Mouse (Mus musculus) forebrain, embryonic 16.5 days (tissue): Measurements from ENCODE around the gene Tex29. TPM values are rescaled to one million over a fixed set of nuclear protein-coding genes. Genes with fewer than 3 reads are reported as not detected.

Experiments
- ATAC-seq: fragments of 200-750 bp; cut with Nextera tagmentation; 2 replicates; pipeline ENCODE4 v1.8.0; 2017; ENCODE audit warnings: mild to moderate bottlenecking, moderate library complexity
- H3K27ac ChIP-seq: fragments of 300-500 bp; sonication (generic); 2 replicates; pipeline ENCODE4 v1.5.1; 2014; ENCODE audit warnings: low read length, control low read depth
- H3K27me3 ChIP-seq: fragments of 300-500 bp; sonication (generic); replicated peaks from 2 replicates; pipeline ENCODE4 v1.6.1; 2014; ENCODE audit warnings: low read length; ENCODE audit not compliant: control insufficient read depth, insufficient read depth
- H3K36me3 ChIP-seq: fragments of 300-500 bp; sonication (generic); 2 replicates; pipeline ENCODE4 v1.6.1; 2014; ENCODE audit not compliant: control insufficient read depth, insufficient read depth
- H3K4me1 ChIP-seq: fragments of 300-500 bp; sonication (generic); replicated peaks from 2 replicates; pipeline ENCODE4 v1.6.1; 2014; ENCODE audit warnings: low read length; ENCODE audit not compliant: control insufficient read depth, insufficient read depth
- H3K4me2 ChIP-seq: fragments of 300-500 bp; sonication (generic); 2 replicates; pipeline ENCODE4 v1.6.1; 2014; ENCODE audit warnings: mild to moderate bottlenecking, low read length, control low read depth
- H3K4me3 ChIP-seq: fragments of 300-500 bp; sonication (generic); replicated peaks from 2 replicates; pipeline ENCODE4 v1.5.1; 2014; ENCODE audit warnings: mild to moderate bottlenecking, low read length, control low read depth
- H3K9ac ChIP-seq: fragments of 300-500 bp; sonication (generic); replicated peaks from 2 replicates; pipeline ENCODE4 v1.6.1; 2014; ENCODE audit warnings: low read depth, low read length, control low read depth
- H3K9me3 ChIP-seq: fragments of 300-500 bp; sonication (generic); 2 replicates; pipeline ENCODE4 v1.6.1; 2016; ENCODE audit warnings: low read length; ENCODE audit not compliant: control insufficient read depth
- WGBS: fragments of 180-500 bp; shearing (Covaris S2); extraction: QIAGEN DNeasy Blood & Tissue Kit; methylation state at CpG from one replicate; pipeline ENCODE4 v1.1.7; 2014; 5-methylcytosine and 5-hydroxymethylcytosine counted together
- polyA plus RNA-seq: library from polyadenylated mRNA; unstranded; fragments of >200 nt; fragmentation: Nextera tagmentation; extraction: Ambion mirVana; gene quantifications from 2 replicates; pipeline ENCODE4 v1.2.1, GENCODE M21; 2015

The Tex29 gene
- 0.52 and 0.66 TPM in 2 replicates for polyA plus RNA-seq

GRCm38 (mm10) chr8:11840174-11840573, at the start of gene Tex29:
Tex29 (plus strand) TSS chr8:11840474.
- Histone ChIP-seq H3K4me2 (no peak within 1 kb of the TSS), H3K4me3 (no peak within 1 kb of the TSS), H3K27me3 (no peaks in the 10 kb centered on the region), H3K9me3 (no peaks in the 10 kb centered on the region), H3K9ac (no peak within 1 kb of the TSS), H3K27ac (peak within 1 kb of the TSS; percentile 81), H3K36me3 (no peaks in the 10 kb centered on the region), H3K4me1 (peaks cover 24% of the 10 kb centered on the region)
- WGBS = 92% methylated on average over 5 of the region's 5 CpGs
- ATAC-seq = no peak

GRCm38 (mm10) chr8:11794956-11795355, 45.3 kb upstream of the Tex29 start:
- ATAC-seq = no peak
- Histone ChIP-seq H3K9ac (no peak overlapping the region), H3K36me3 (peaks cover 10% of the 10 kb centered on the region; the same call in 1 of the 2 replicates), H3K27me3 (no peaks in the 10 kb centered on the region), H3K4me3 (no peak overlapping the region), H3K4me2 (no peak overlapping the region), H3K4me1 (peaks cover 14% of the 10 kb centered on the region), H3K9me3 (no peaks in the 10 kb centered on the region), H3K27ac (no peak overlapping the region)

- Histone ChIP-seq H3K27me3 (no peaks in the 10 kb centered on the region), H3K9me3 (no peaks in the 10 kb centered on the region), H3K4me2 (no peak overlapping the region), H3K4me1 (peaks cover 14% of the 10 kb centered on the region), H3K36me3 (peaks cover 10% of the 10 kb centered on the region; the same call in 1 of the 2 replicates), H3K4me3 (no peak overlapping the region), H3K9ac (no peak overlapping the region), H3K27ac (no peak overlapping the region)
- 85% methylated on average over 8 of the region's 8 CpGs for WGBS
- ATAC-seq = no peak
These were observed 43.1 kb upstream of the Tex29 start for GRCm38 (mm10) chr8:11797128-11797527.

GRCm38 (mm10) chr8:11797729-11798479, 42.4 kb upstream of the Tex29 start:
- Histone ChIP-seq H3K4me2 (no peak overlapping the region), H3K27me3 (no peaks in the 10 kb centered on the region), H3K9ac (no peak overlapping the region), H3K4me3 (no peak overlapping the region), H3K4me1 (peaks cover 14% of the 10 kb centered on the region), H3K9me3 (no peaks in the 10 kb centered on the region), H3K36me3 (peaks cover 4% of the 10 kb centered on the region; the same call in 1 of the 2 replicates), H3K27ac (0 out of 2 replicates have a peak overlapping the region, but pooled peaks have one; percentile 9)
- WGBS = 73% methylated on average over 14 of the region's 14 CpGs
- peak; percentile 42; the same call in 1 of the 2 replicates for ATAC-seq

- Histone ChIP-seq H3K27me3 (no peaks in the 10 kb centered on the region), H3K4me1 (peaks cover 14% of the 10 kb centered on the region), H3K4me3 (no peak overlapping the region), H3K27ac (no peak overlapping the region), H3K9me3 (no peaks in the 10 kb centered on the region), H3K9ac (no peak overlapping the region), H3K36me3 (no peaks in the 10 kb centered on the region), H3K4me2 (no peak overlapping the region)
- 89% methylated on average over 4 of the region's 4 CpGs for WGBS
- ATAC-seq = no peak
These were observed 41.8 kb upstream of the Tex29 start for GRCm38 (mm10) chr8:11798480-11798867.

- H3K4me2 ChIP-seq = no peak overlapping the region
- no peaks in the 10 kb centered on the region for H3K36me3 ChIP-seq
- H3K27ac ChIP-seq = no peak overlapping the region
- H3K9me3 ChIP-seq = no peaks in the 10 kb centered on the region
- H3K4me1 ChIP-seq = peaks cover 14% of the 10 kb centered on the region
- no peak overlapping the region for H3K9ac ChIP-seq
- H3K27me3 ChIP-seq = no peaks in the 10 kb centered on the region
- H3K4me3 ChIP-seq = no peak overlapping the region
- 90% methylated on average over 3 of the region's 3 CpGs for WGBS
- ATAC-seq = no peak
These were observed 41.2 kb upstream of the Tex29 start for GRCm38 (mm10) chr8:11799098-11799497.

- Histone ChIP-seq H3K4me1 (peaks cover 9% of the 10 kb centered on the region), H3K4me2 (no peak overlapping the region), H3K36me3 (peaks cover 7% of the 10 kb centered on the region; the same call in 1 of the 2 replicates), H3K27ac (no peak overlapping the region), H3K9me3 (no peaks in the 10 kb centered on the region), H3K27me3 (no peaks in the 10 kb centered on the region), H3K4me3 (no peak overlapping the region), H3K9ac (no peak overlapping the region)
- WGBS = 93% methylated on average over 7 of the region's 7 CpGs
- no peak for ATAC-seq
These were observed 39.8 kb upstream of the Tex29 start for GRCm38 (mm10) chr8:11800481-11800880.

- ATAC-seq = no peak
- Histone ChIP-seq H3K9me3 (no peaks in the 10 kb centered on the region), H3K4me1 (peaks cover 9% of the 10 kb centered on the region), H3K9ac (no peak overlapping the region), H3K4me3 (no peak overlapping the region), H3K36me3 (peaks cover 7% of the 10 kb centered on the region; the same call in 1 of the 2 replicates), H3K4me2 (no peak overlapping the region), H3K27ac (peak overlapping the region; percentile 46; the same call in 1 of the 2 replicates), H3K27me3 (no peaks in the 10 kb centered on the region)
- 24% methylated on average over 8 of the region's 8 CpGs for WGBS
These were observed 38.7 kb upstream of the Tex29 start for GRCm38 (mm10) chr8:11801571-11801970.

GRCm38 (mm10) chr8:11804914-11805313, 35.4 kb upstream of the Tex29 start:
- Histone ChIP-seq H3K9ac (no peak overlapping the region), H3K4me3 (no peak overlapping the region), H3K27ac (no peak overlapping the region), H3K27me3 (no peaks in the 10 kb centered on the region), H3K36me3 (peaks cover 29% of the 10 kb centered on the region), H3K4me1 (no peaks in the 10 kb centered on the region; the same call in 1 of the 2 replicates), H3K4me2 (no peak overlapping the region), H3K9me3 (no peaks in the 10 kb centered on the region)
- 95% methylated on average over 4 of the region's 4 CpGs for WGBS
- no peak for ATAC-seq
